Mouse (Mus musculus): ENCODE measurements around the gene Olfr1394. TPM values are rescaled to one million over a fixed set of nuclear protein-coding genes. Genes with fewer than 3 reads are reported as not detected.
"Not testable (repeated sequence)": the region's sequence is repeated elsewhere in the genome, so short reads cannot be mapped to it uniquely, and the experiment has no call there.

Olfr1394 gene
- not detected for total RNA-seq (2021)

GRCm38 (mm10) chr11:49154077-49154476 is at the start of gene Olfr1394:
Gene Olfr1394 (plus strand): TSS chr11:49154377.
- DNase-seq = no peak
- intact Hi-C loops (cut with DNase I) = loop anchor here (2.0 to 5.0 kb wide), 2 partner anchors 33 to 42 kb away; partner anchors contain the start of genes Btnl9 and Olfr1396

- intact Hi-C loops (cut with DNase I) = loop anchor here (2.0 kb wide), 1 partner anchor 165 kb away; no protein-coding TSS in a partner anchor
- no peak for DNase-seq
These were observed 48.4 kb upstream of the Olfr1394 start for GRCm38 (mm10) chr11:49105752-49106151.

DNA sequence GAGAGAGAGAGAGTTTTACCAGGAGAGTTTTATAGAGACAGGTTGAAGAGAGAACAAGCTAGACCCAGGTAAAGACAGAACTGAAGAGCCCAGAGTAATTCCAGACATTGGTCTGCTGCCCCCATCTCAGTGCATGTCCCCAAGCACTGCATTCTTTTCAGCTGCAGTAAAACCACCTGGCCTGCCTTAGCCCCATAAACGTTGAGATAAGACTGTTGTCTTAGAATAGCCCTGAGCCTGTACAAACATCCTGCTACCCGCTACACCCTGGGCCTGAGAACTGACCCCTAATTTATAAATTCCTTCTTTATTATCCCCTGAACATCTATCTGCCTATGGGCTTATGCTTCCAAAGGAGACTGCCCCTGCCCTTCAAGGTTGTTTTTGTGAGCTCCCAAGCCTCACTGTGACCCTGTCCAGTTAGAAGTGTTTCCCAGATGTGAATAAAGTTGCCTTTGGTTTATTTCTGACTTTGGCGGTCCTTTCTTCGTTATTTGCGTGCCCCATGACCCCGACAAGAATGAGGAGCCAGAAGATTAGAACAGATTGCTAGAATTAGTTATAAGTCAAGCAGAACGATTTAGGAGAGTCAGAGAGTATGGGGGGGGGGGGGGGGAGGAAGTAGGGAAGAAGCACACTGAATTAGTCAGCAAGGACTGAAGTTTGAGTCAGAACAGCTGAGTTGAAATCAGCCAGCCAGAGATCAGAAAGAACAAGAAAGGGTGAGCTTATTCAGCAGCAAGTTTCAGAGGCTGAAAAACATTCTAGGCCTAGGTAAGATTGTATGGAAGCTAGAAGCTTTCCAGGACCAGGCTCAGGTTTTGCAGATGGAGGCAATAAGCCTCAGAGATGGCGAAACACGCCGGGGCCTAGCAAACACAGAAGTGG is 46.3 kb upstream of the Olfr1394 start:
- intact Hi-C loops (cut with DNase I) = loop anchor here (2.0 kb wide), 1 partner anchor 163 kb away; no protein-coding TSS in a partner anchor
- DNase-seq = no peak

DNA sequence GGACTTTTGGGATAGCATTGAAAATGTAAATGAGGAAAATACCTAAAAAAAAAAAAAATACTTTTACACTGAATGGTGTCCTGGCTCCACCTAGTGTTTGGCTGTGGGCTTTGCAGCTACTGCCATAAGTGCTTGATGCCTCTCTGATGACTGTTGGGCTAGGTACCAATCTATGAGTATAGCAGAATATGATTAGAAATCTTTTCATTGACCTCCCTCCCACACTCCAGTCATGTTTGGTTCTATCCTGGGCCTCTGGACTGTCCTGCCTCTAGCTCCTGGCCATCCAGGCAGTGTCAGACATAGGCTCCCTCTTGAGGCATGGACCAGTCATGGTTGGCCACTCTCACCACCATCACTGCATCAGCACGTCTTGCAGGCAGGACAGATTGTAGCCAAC is 45.3 kb upstream of the Olfr1394 start:
- intact Hi-C loops (cut with DNase I) = no loop called here
- DNase-seq = no peak

GRCm38 (mm10) chr11:49111000-49111399 is 43.2 kb upstream of the Olfr1394 start:
- no peak for DNase-seq
- intact Hi-C loops (cut with DNase I) = loop anchor here (5.0 kb wide), 1 partner anchor 41 kb away; the partner anchor contains the start of gene Olfr1394

DNA sequence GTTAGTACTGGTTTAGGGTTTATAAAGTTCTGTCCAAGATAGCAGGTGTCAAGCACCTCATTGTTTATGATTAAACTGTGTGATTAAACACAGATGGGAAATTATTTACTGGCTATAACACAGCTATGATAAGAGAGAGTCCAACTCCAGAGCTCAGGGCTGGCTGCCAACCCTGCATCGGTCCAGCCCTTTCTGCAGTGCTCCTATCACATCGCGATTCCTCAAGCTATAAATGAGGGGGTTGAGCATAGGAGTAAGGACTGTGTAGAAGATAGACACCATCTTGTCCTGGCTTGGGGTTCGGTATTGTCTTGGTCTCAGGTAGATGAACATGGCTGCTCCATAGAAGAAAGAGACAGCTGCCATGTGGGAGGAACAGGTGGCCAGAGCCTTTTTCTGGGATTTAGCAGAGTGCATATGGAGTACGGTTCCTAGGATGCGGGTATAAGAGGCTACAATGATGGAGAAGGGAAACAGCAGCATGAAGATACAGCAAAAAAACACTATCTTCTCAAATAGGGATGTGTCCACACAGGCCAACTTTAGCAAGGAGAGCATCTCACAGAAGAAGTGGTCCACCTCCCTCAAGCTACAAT is 41.5 kb upstream of the Olfr1394 start:
- intact Hi-C loops (cut with DNase I) = loop anchor here (5.0 kb wide), 1 partner anchor 40 kb away; the partner anchor contains the start of gene Olfr1394
- DNase-seq = no peak

GRCm38 (mm10) chr11:49114158-49114557 is 40.0 kb upstream of the Olfr1394 start:
- intact Hi-C loops (cut with DNase I) = loop anchor here (2.0 to 5.0 kb wide), 2 partner anchors 38 to 73 kb away; partner anchors contain the start of genes Btnl9 and Olfr1394
- no peak for DNase-seq

DNA sequence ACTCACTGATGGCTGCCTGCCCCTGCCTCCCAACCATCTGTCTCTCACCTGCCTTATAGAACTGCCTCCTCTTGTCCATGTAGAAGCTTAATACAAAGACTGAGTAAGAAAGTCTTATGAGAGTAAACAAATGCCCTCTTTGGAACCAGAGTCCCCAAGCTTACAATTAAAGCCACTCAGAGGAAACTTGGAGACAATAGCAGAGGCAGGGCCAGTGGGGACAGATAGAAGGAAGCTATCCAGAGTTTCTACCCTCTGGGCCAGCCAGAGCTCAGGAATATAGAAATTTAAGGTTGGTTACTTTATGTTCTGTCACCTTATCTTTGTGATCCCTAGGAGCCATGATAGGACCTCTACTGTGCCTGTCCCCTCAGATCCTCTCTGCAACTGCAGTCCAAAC is 39.4 kb upstream of the Olfr1394 start, which contains the start of gene Olfr1396:
Olfr1396 (minus strand) TSS at position 101 of the 400 bp plus-strand sequence.
- intact Hi-C loops (cut with DNase I) = loop anchor here (2.0 to 5.0 kb wide), 2 partner anchors 38 to 72 kb away; partner anchors contain the start of genes Btnl9 and Olfr1394
- no peak for DNase-seq

GRCm38 (mm10) chr11:49119635-49120034 is 34.5 kb upstream of the Olfr1394 start:
- no peak for DNase-seq
- intact Hi-C loops (cut with DNase I) = no loop called here

DNA sequence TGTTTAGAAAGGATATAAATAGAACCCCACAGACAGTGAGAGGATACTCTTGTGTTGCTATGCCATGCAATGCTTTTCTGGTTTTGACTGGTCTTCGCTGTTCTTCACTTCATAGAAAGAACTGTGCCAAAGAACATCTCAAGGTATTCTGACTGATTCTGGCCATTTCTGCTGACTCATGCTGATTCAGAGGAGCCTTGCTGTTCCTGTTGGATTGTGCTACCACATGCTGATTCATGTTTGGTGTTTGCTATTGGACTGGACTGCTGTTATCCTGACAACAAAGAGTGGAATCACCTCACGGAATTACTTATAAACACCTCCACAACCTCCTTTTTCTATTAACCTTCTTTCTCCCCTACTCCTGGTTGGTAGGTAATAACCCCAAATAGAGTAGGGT is 30.0 kb upstream of the Olfr1394 start:
- intact Hi-C loops (cut with DNase I) = no loop called here
- DNase-seq = no peak

- intact Hi-C loops (cut with DNase I) = no loop called here
- DNase-seq = no peak
These were observed 12.2 kb upstream of the Olfr1394 start, which contains the start of gene Olfr1395 for GRCm38 (mm10) chr11:49141974-49142373. Gene Olfr1395 (plus strand): TSS chr11:49142274.

DNA sequence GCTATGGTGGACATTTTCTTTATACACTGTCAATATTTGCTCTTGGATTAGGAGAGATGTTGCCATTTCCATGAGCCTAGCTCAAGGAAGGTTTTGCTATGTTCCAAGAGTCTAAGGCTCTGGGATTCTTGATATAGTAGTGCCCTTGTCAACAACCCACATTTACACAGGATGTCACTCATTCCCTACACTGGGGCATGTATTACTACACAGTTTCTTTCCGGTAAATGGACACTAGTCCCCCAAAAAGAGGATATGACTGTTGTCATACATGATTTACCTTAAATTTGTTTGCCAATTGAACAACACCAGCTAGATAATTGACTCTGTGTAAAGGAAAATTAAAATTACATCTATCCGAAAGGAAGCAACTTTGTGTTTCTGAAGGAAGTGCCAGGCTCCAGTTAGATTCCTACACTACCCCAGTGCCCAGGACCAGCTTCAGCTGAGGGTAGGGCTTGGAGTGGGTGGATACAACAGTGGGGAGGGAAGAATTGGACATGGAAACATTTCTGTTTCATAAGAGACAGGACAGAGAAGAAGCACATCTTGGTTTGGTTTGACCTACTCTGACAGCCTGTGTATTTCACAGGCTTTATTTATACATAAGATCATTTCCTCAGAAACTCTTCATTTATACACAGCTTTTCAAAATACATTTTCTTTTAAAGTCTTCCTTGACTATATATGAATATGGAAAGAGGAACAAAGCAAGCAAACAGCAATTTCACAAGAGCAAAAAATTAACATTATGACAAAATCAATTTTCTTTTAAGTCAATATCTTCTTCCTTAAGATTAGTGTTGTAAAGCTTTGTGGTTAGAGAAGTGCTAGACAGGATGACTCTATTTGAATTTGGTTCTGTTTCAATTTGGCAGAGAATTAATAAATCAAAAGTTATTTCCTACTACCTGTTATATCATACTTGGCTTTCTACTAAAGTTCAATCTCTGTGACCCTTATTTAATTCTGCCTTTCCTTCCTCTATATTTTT is 2.9 kb downstream of the Olfr1394 start:
- no peak for DNase-seq
- intact Hi-C loops (cut with DNase I) = no loop called here

DNA sequence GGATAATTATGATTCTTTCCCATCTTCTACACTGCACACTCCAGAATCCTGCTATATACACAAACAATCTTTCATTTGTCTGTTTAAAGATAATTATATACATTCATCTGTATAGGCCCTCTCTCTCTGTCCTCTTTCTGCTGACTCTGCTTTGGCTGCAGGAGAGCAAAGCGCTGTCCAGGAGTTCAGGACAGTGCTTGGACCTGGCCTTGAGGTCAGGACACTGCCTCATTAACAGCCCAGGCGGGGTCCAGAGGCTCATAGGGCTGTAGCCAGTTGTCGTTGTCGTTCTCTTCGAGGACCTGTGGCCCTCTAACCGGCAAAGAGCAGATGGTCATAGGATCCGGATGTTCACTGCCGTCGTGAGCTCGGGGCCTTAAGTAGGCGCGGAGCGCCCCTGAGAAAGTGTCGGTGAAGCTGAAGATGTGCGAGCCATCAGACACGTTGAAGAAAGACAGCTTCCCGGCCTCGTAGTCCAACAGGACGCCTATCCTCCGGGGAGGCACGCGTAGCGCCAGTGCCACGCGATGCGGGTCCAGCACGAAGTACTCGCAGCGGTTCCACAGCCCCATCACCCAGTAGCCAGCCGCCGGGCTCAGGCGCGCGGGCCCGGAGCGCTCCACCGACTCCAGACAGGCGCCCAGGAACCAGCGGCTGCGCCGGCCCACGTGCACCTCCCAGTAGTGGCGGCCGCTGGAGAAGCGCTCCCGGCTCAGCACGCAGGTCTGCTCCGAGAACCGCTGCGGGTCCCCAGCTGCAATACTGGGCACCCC is 14.8 kb downstream of the Olfr1394 start:
- no peak for DNase-seq
- intact Hi-C loops (cut with DNase I) = no loop called here

DNA sequence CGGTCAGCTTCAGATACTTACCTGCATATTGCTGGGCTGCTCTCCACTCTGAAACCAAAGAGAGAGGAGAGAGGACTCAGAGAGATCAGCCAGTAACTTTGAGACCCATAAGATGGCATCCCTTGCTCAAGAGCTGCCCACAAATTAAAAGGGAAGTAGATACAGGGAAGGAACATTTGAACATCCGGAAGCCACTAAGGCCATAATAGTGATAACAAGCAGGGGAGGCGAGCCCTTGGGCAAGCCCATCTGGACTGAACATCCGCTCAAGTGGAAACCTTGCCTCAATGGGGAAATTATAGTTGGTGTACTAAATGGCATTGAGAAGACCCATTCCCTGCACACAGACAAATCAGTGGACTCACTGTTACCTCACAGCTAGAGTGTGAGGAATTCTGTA is 16.4 kb downstream of the Olfr1394 start:
- intact Hi-C loops (cut with DNase I) = no loop called here
- no peak for DNase-seq

- DNase-seq = no peak
- intact Hi-C loops (cut with DNase I) = no loop called here
These were observed 21.2 kb downstream of the Olfr1394 start for GRCm38 (mm10) chr11:49175345-49175744.

DNA sequence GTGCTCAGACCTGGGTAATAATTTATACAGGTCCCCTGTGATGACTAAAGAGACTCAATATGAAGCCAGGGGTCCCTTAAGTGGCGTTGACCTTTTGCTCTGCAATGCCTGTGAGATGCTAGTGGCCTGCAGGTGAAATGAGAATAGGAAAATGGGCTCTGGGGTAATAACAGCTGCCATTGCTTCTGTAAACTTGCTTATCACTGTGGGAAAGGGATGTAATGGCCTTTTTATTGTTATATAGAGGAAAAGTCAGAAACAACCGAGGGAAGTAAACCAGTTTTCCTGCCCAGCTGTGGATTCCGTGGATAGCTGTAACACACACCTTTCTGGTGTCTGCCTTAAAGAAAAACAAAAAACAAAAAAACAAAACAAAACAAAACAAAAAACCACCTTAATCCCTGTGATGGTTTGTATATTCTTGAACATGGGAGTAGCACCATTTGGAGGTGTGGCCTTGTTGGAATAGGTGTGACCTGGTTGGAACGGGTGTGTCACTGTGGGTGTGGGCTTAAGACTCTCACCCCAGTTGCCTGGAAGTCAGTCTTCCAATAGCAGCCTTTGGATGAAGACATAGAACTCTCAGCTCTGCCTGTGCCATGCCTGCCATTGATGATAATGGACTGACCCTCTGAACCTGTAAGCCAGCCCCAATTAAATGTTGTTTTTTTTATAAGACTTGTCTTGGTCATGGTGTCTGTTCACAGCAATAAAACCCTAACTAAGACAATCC is 22.0 kb downstream of the Olfr1394 start:
- DNase-seq; intact Hi-C loops (cut with DNase I): not testable (repeated sequence)

DNA sequence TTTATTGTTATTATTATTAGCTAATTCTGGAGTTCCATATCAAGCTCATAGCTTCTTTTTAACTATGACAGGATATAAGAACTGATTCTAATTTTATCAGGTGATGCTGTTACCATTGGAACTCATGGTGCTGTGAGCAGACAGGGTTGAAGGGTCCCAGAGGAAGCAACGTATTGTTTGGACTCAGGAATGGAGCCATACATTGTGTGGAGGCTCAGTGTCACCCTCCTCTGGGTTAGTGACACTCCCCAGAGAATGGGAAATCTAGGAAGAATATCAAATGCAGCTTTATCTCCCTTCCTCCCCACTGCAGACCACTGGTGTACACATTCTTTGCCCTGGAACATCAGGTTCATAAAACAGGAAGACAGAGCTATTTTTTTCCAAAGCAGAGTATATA is 29.0 kb downstream of the Olfr1394 start:
- no peak for DNase-seq
- intact Hi-C loops (cut with DNase I) = loop anchor here (10.0 kb wide), 1 partner anchor 372 kb away; the partner anchor contains the start of gene Olfr1380

DNA sequence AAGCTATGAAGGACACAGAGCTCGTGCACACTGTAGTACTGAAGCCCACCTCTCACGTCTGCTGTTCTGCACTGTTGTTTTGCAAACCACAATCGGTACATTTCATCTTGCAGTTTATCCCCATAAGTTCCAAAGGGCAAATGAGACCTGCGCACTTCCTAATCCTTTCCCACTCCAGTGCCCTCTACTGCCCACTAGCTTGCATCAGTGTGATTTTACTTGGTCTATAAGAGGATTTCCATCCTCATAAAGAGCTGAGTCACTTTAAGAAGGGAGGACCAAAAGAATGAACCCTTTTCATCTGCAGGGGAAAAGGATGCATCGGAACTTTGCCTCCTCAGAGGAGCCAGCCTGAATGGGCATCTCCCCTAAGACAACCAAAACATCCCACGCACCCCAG is 32.3 kb downstream of the Olfr1394 start:
- intact Hi-C loops (cut with DNase I) = loop anchor here (2.0 to 10.0 kb wide), 4 partner anchors 32 to 368 kb away; partner anchors contain the start of genes Irgm1, Olfr1380, Olfr1394 and Olfr1396
- DNase-seq = no peak
